Mouse (Mus musculus): ENCODE measurements around the gene Gm38431. TPM values are rescaled to one million over a fixed set of nuclear protein-coding genes. Genes with fewer than 3 reads are reported as not detected.

Gm38431 gene
- polyA plus RNA-seq, 1 experiment from 2014 or later = 1.3 TPM

DNA sequence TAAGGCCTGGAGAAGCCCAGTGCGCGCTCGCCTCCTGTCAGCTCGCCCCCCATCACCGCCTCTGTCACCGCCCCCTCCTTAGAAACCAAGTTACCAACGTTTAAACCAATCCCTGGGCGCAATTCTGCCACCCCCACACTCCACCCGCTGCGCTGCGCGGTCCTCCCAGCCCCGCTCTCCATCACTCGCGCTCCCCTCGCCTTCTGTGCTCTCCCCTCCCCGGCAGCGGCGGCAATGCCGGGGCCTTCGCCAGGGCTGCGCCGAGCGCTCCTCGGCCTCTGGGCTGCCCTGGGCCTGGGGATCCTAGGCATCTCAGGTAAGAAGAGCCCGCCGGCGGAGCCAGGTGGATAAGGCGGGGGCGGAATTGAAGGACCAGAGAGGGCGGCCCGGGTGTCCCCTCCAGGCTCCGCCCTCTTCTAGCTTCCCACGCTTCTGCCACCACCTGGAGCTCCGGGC is 59.9 kb downstream of the Gm38431 start, which contains the start of gene Icam5:
Gene Icam5, plus strand, starts transcription at position 178 of the 456 bp plus-strand sequence.
- Histone ChIP-seq H3K9ac (ENCODE audit: low read length) (peak within 1 kb of the TSS; percentile 65), H3K4me2 (ENCODE audit: low read length) (peak within 1 kb of the TSS; percentile 83), H3K36me3 (ENCODE audit: control insufficient read depth, insufficient read depth, low read length) (no peaks in the 10 kb centered on the region), H3K27me3 (ENCODE audit: control insufficient read depth, insufficient read depth, low read length) (peaks cover 59% of the 10 kb centered on the region), H3K9me3 (ENCODE audit: control insufficient read depth, low read length) (no peaks in the 10 kb centered on the region), H3K4me1 (ENCODE audit: control insufficient read depth in 2 of 2, insufficient read depth in 2 of 2, low read length in 2 of 2) (peaks cover 32 to 47% of the 10 kb centered on the region in 2 experiments), H3K27ac (replicated peaks in 1 of 2; ENCODE audit: control insufficient read depth in 1 of 2, insufficient read depth in 1 of 2, low read depth in 2 of 2, low read length in 2 of 2) (0 out of 4 replicates have a peak within 1 kb of the TSS, but pooled peaks of 1 of the 2 experiments have one; percentile 29), H3K4me3 (ENCODE audit: control insufficient read depth in 1 of 2, insufficient read depth in 1 of 2, low read depth in 1 of 2, low read length in 2 of 2) (peak within 1 kb of the TSS; percentile 54 to 55)
- ATAC-seq (ENCODE audit: insufficient number of reproducible peaks, insufficient read depth, low FRiP score, low read depth) = no peak
- under 1% methylated on average over 29 of the region's 35 CpGs for WGBS

DNA sequence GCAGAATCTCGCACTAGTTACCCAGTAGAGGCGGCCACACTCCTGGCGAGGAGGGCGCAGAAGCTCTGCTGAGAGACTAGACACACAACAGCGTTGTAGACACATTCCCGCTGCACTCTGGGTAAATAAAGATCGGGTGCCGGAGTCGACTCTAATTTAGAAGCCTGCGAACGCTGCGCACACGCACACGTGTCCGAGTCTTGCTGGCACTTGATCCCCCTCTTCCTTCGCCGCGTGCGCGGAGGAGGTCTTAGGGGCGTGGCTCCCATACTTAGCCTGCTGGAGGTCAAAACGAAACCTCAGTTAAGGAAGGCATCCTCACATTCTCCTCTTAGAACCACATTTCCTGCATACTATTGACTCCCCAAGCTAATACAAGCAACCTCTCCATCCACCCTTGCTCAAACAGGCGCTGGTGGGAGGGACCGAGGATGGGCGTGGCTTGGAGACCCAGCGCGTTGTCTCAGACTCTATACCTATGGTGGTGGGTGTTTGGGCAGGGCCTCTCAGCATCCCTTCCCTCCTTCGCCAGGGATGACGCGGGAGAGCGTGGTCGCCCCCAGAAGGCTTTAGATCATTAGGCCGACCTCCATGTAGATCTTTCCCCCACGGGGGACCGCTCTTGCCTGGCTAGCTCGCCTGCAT is 60.4 kb downstream of the Gm38431 start:
- Histone ChIP-seq H3K4me3 (ENCODE audit: control insufficient read depth in 1 of 2, insufficient read depth in 1 of 2, low read depth in 1 of 2, low read length in 2 of 2) (peak overlapping the region; percentile 40 to 54), H3K9ac (ENCODE audit: low read length) (peak overlapping the region; percentile 28), H3K27me3 (ENCODE audit: control insufficient read depth, insufficient read depth, low read length) (peaks cover 58% of the 10 kb centered on the region), H3K9me3 (ENCODE audit: control insufficient read depth, low read length) (no peaks in the 10 kb centered on the region), H3K4me2 (ENCODE audit: low read length) (peak overlapping the region; percentile 83), H3K4me1 (ENCODE audit: control insufficient read depth in 2 of 2, insufficient read depth in 2 of 2, low read length in 2 of 2) (peaks cover 27 to 42% of the 10 kb centered on the region in 2 experiments), H3K27ac (replicated peaks in 1 of 2; ENCODE audit: control insufficient read depth in 1 of 2, insufficient read depth in 1 of 2, low read depth in 2 of 2, low read length in 2 of 2) (0 out of 4 replicates have a peak overlapping the region, but pooled peaks of 1 of the 2 experiments have one; percentile 29), H3K36me3 (ENCODE audit: control insufficient read depth, insufficient read depth, low read length) (0 out of 2 replicates have a peak, but pooled peaks cover 2% of the 10 kb centered on the region)
- ATAC-seq (ENCODE audit: insufficient number of reproducible peaks, insufficient read depth, low FRiP score, low read depth) = no peak
- under 1% methylated on average over 36 of the region's 36 CpGs for WGBS

DNA sequence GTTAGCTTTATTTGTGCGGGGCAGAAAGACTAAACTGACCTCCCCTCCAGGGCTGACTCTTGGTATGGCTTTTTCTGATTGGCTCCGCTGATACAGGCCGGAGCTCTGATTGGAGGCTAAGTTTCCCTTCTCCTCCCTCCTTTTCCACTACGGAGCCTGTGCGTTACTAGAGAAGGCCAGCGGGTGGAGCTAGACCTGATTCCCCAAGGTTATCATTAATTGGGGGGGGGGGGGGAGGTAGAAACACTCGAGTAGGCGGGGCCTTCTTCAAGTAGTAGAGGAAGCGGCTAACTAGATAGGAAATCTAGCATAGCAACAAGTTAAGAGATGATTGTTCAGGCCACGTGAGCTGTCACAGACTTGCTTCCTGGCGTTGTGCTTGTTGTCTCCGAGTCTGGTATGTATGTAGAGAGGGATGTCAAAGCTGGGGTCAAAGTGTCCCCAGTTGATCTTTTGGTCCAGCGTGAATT is 61.0 kb downstream of the Gm38431 start:
- Histone ChIP-seq H3K27me3 (ENCODE audit: control insufficient read depth, insufficient read depth, low read length) (peaks cover 53% of the 10 kb centered on the region), H3K27ac (replicated peaks in 1 of 2; ENCODE audit: control insufficient read depth in 1 of 2, insufficient read depth in 1 of 2, low read depth in 2 of 2, low read length in 2 of 2) (0 out of 4 replicates have a peak overlapping the region, but pooled peaks of 1 of the 2 experiments have one; percentile 29), H3K4me2 (ENCODE audit: low read length) (peak overlapping the region; percentile 83), H3K36me3 (ENCODE audit: control insufficient read depth, insufficient read depth, low read length) (0 out of 2 replicates have a peak, but pooled peaks cover 6% of the 10 kb centered on the region), H3K4me1 (ENCODE audit: control insufficient read depth in 2 of 2, insufficient read depth in 2 of 2, low read length in 2 of 2) (peaks cover 23 to 38% of the 10 kb centered on the region in 2 experiments), H3K4me3 (ENCODE audit: control insufficient read depth in 1 of 2, insufficient read depth in 1 of 2, low read depth in 1 of 2, low read length in 2 of 2) (peak overlapping the region; percentile 40 to 54), H3K9ac (ENCODE audit: low read length) (peak overlapping the region; percentile 28; the same call in 1 of the 2 replicates), H3K9me3 (ENCODE audit: control insufficient read depth, low read length) (no peaks in the 10 kb centered on the region)
- WGBS = 0% methylated on average over 13 of the region's 13 CpGs
- peak; percentile 47 for ATAC-seq (ENCODE audit: insufficient number of reproducible peaks, insufficient read depth, low FRiP score, low read depth)

DNA sequence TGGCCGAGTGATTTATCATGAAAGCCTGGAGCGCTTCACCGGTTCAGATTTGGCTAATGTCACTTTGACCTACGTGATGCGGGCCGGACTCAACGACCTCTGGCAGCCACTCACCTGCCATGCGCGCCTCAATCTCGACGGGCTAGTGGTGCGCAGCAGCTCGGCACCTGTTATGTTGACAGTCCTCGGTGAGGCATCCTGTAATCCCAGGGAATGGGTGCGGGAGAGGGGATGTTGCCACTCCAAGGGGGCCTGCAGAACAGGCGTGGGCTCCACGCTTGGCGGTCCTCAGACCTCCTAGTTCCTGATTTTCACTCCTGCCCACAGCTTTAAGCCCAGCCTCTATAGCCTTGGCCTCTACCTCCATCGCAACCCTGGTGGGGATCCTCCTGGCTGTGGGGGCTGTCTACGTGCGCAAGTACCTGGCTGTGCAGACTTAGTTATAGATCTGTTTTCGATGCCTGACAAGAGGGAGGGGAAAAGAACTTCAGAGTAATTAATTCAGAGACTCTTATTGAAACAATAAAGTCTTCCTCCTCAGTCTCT is 61.7 kb downstream of the Gm38431 start:
- Histone ChIP-seq H3K27me3 (ENCODE audit: control insufficient read depth, insufficient read depth, low read length) (peaks cover 46% of the 10 kb centered on the region), H3K4me3 (ENCODE audit: control insufficient read depth in 1 of 2, insufficient read depth in 1 of 2, low read depth in 1 of 2, low read length in 2 of 2) (peak overlapping the region in 1 of 2 experiments; percentile 54; a peak in 2 of 4 replicates), H3K36me3 (ENCODE audit: control insufficient read depth, insufficient read depth, low read length) (0 out of 2 replicates have a peak, but pooled peaks cover 6% of the 10 kb centered on the region), H3K27ac (replicated peaks in 1 of 2; ENCODE audit: control insufficient read depth in 1 of 2, insufficient read depth in 1 of 2, low read depth in 2 of 2, low read length in 2 of 2) (no peak overlapping the region), H3K9me3 (ENCODE audit: control insufficient read depth, low read length) (no peaks in the 10 kb centered on the region), H3K9ac (ENCODE audit: low read length) (0 out of 2 replicates have a peak overlapping the region, but pooled peaks have one; percentile 64), H3K4me1 (ENCODE audit: control insufficient read depth in 2 of 2, insufficient read depth in 2 of 2, low read length in 2 of 2) (peaks cover 23 to 38% of the 10 kb centered on the region in 2 experiments), H3K4me2 (ENCODE audit: low read length) (peak overlapping the region; percentile 83)
- ATAC-seq (ENCODE audit: insufficient number of reproducible peaks, insufficient read depth, low FRiP score, low read depth) = no peak
- WGBS = 19% methylated on average over 22 of the region's 22 CpGs

DNA sequence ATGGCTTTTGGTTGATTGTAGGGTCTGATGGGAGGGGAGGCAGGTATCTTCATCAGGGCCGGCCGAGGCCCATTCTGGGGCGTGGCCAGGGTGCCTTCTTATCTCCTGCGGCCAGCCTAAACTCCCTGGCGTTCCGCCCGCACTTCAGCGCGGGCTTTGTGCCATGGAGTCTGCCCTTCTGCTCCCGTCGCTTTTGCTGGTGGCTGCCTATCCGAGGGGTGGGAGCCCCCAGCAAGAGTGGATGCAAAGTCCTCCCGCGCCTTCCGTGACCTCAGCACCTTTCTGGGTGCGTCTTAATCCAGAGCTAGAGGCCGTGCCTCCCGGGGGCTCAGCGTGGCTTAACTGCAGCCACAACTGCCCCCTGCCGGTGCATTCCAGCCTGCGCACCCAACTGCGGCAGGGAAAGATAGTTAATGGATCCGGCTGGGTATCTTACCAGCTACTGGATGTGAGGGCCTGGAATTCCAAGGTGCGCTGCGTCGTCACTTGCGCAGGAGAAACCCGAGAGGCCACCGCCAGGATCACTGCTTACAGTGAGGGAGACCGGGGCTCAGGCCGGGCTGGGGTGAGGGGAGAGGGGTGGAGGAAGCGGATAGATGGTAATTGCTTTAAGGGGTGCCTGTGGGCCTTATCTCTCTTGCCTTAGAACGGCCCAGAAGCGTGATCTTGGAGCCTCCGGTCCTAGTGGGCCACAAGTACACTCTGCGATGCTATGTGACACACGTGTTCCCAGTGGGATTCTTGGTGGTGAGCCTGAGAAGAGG is 62.3 kb downstream of the Gm38431 start, which contains the start of gene Icam4:
Gene Icam4, plus strand, starts transcription at position 83 of the 764 bp plus-strand sequence.
- 1% methylated on average over 37 of the region's 37 CpGs for WGBS
- H3K9ac ChIP-seq (ENCODE audit: low read length) = peak within 1 kb of the TSS; percentile 64
- H3K27ac ChIP-seq (replicated peaks in 1 of 2; ENCODE audit: control insufficient read depth in 1 of 2, insufficient read depth in 1 of 2, low read depth in 2 of 2, low read length in 2 of 2) = no peak within 1 kb of the TSS; a peak in 1 of 4 replicates
- 0 out of 2 replicates have a peak, but pooled peaks cover 6% of the 10 kb centered on the region for H3K36me3 ChIP-seq (ENCODE audit: control insufficient read depth, insufficient read depth, low read length)
- ATAC-seq (ENCODE audit: insufficient number of reproducible peaks, insufficient read depth, low FRiP score, low read depth) = peak; percentile 9; the same call in 1 of the 2 replicates
- peaks cover 23 to 38% of the 10 kb centered on the region in 2 experiments for H3K4me1 ChIP-seq (ENCODE audit: control insufficient read depth in 2 of 2, insufficient read depth in 2 of 2, low read length in 2 of 2)
- H3K9me3 ChIP-seq (ENCODE audit: control insufficient read depth, low read length) = no peaks in the 10 kb centered on the region
- peak within 1 kb of the TSS; percentile 42 to 54 for H3K4me3 ChIP-seq (ENCODE audit: control insufficient read depth in 1 of 2, insufficient read depth in 1 of 2, low read depth in 1 of 2, low read length in 2 of 2)
- H3K4me2 ChIP-seq (ENCODE audit: low read length) = peak within 1 kb of the TSS; percentile 83
- peaks cover 40% of the 10 kb centered on the region for H3K27me3 ChIP-seq (ENCODE audit: control insufficient read depth, insufficient read depth, low read length)

DNA sequence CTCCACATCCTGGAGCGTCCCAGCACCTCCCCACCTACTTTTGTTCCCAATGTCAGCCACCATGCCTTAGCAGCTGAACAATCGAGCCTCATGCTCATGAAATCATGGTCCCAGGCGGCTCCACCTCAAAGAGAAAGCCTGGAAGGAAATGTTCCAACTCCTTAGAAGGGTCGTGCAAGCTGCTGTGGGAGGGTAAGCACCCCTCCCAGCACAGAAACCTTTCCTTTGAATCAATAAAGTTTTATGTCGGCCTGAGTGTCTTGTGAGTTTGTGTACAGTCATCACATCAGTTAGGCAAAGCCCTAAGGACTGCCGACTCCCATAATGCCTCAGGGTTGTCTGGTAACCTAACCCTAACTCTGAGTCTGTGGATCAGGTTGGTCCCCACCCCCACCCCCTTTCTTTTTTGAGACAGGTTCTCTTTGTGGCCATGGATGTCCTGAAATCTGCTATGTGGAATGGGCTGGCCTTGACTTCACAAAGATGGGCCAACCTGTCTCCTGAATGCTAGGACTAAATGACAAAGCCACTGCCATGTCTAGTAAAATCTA is 63.2 kb downstream of the Gm38431 start:
- ATAC-seq (ENCODE audit: insufficient number of reproducible peaks, insufficient read depth, low FRiP score, low read depth) = no peak
- H3K9ac ChIP-seq (ENCODE audit: low read length) = no peak overlapping the region
- H3K4me3 ChIP-seq (ENCODE audit: control insufficient read depth in 1 of 2, insufficient read depth in 1 of 2, low read depth in 1 of 2, low read length in 2 of 2) = no peak overlapping the region
- 0 out of 2 replicates have a peak, but pooled peaks cover 6% of the 10 kb centered on the region for H3K36me3 ChIP-seq (ENCODE audit: control insufficient read depth, insufficient read depth, low read length)
- 0 out of 2 replicates have a peak overlapping the region, but pooled peaks have one; percentile 83 for H3K4me2 ChIP-seq (ENCODE audit: low read length)
- no peaks in the 10 kb centered on the region for H3K9me3 ChIP-seq (ENCODE audit: control insufficient read depth, low read length)
- no peak overlapping the region for H3K27ac ChIP-seq (replicated peaks in 1 of 2; ENCODE audit: control insufficient read depth in 1 of 2, insufficient read depth in 1 of 2, low read depth in 2 of 2, low read length in 2 of 2)
- peaks cover 23 to 38% of the 10 kb centered on the region in 2 experiments for H3K4me1 ChIP-seq (ENCODE audit: control insufficient read depth in 2 of 2, insufficient read depth in 2 of 2, low read length in 2 of 2)
- 74% methylated on average over 6 of the region's 6 CpGs for WGBS
- peaks cover 32% of the 10 kb centered on the region for H3K27me3 ChIP-seq (ENCODE audit: control insufficient read depth, insufficient read depth, low read length)
